Mouse (Mus musculus): ENCODE measurements around the gene Adam8. TPM values are rescaled to one million over a fixed set of nuclear protein-coding genes. Genes with fewer than 3 reads are reported as not detected.

Adam8 gene
- polyA plus RNA-seq, 1 experiment = 17.4 TPM

DNA sequence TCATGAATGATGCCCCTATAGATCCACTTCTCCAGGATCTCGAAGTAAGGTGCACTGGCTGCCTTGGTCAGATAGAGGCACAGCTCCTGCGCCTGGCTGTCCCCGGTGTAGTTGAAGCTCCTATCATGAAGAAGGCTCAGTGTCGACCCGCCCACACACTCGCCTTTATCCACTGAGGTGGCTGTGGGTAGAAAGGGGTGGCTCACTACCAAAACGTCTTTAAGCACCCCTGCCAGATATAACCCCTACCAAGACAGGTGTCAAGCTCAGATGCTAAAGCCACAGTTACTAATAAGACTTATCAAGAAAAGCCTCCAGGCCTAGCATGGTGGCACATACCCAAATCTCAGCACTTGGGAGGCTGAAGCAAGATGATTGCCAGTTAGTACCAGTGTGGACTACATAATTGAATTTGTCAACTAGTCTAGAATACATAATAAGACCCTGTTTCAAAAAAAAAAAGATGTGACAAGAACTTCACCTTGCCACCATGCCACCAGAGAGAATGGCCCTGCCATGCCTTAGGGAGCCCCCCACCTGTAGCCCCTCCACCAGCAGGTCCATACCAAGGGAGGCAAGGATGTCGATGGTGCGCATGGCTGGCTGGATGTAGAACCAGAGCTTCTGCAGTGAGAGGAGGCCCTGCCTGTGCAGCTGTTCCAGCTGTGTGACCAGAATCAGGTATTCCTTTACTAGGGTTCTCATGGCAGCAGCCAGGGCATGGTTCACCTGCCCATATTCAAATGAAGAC lies 14.7 kb upstream of the Adam8 start:
- H3K4me1 ChIP-seq (ENCODE audit: control insufficient read depth, insufficient read depth, low read length) = no peaks in the 10 kb centered on the region
- TF ChIP-seq POLR2A (IDR thresholded peaks at IDR 0.05; ENCODE audit: low read depth, low read length) (no peak), CTCF (IDR thresholded peaks at IDR 0.05; ENCODE audit: borderline replicate concordance, insufficient read depth, low read length) (no peak)

DNA sequence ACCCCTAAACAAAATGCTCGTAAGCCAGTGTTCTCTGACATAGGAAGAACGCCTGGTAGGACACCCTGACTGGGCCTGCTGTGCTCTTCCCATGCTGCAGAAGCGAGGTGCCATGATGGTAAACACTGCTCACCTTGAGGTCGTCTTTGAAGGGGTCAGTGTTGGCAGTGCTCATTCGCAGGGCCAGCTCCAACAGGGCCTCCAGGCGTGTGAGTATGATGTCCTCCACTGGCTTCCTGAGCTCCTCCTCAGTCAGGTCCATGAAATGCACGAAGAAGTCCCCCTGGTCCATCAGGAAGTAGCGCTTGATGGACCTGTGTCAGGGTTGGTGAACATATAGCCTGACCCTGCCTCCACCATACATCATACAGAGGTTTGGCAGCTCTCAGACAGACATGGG lies 12.3 kb upstream of the Adam8 start:
- Histone ChIP-seq H3K4me3 (ENCODE audit: insufficient read depth, low read length) (no peak overlapping the region), H3K27ac (ENCODE audit: insufficient read depth, low read length) (no peak overlapping the region), H3K4me1 (ENCODE audit: control insufficient read depth, insufficient read depth, low read length) (no peaks in the 10 kb centered on the region)
- TF ChIP-seq POLR2A (IDR thresholded peaks at IDR 0.05; ENCODE audit: low read depth, low read length) (no peak), CTCF (IDR thresholded peaks at IDR 0.05; ENCODE audit: borderline replicate concordance, insufficient read depth, low read length) (no peak)

More for the DNA sequence above, 14.7 kb upstream of the Adam8 start:
- H3K4me3 ChIP-seq (ENCODE audit: insufficient read depth, low read length) = no peak overlapping the region
- H3K27ac ChIP-seq (ENCODE audit: insufficient read depth, low read length) = no peak overlapping the region

DNA sequence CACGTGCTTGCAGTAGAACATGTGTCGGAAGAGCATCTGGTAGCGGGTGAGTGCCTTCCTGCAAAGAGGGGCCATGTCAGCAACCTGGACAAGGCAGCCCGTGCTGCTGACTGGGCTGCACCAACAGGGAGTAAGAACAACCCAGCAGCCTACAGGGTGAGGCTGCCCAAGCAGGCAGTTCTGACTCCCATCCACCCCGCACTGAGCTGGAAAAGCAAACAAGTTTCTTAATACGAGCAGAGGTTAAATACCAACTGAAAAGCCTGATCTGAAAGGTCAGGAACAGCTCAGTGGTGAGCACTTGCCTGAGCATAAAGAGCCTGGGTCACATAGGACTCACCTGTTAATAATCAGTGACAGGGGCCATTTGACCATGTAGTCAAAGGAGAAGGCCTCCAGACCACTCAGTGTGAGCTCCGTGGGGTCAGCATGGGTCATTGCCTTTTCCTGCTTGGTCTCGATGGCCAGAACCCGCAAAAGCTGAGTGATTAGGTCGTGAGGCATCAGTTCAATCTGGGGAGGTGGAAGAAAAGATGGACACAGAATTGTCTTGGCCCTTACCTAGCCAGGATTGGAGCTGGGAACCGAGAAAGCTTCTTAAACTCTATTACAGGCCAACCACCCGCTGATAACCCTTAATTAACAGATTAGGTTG lies 8.9 kb upstream of the Adam8 start:
- Histone ChIP-seq H3K4me3 (ENCODE audit: insufficient read depth, low read length) (no peak overlapping the region), H3K27ac (ENCODE audit: insufficient read depth, low read length) (no peak overlapping the region), H3K4me1 (ENCODE audit: control insufficient read depth, insufficient read depth, low read length) (no peaks in the 10 kb centered on the region)
- TF ChIP-seq CTCF (IDR thresholded peaks at IDR 0.05; ENCODE audit: borderline replicate concordance, insufficient read depth, low read length) (no peak), POLR2A (IDR thresholded peaks at IDR 0.05; ENCODE audit: low read depth, low read length) (no peak)

GRCm38 (mm10) chr7:139998691-139999350 lies 6.5 kb upstream of the Adam8 start:
- H3K27ac ChIP-seq (ENCODE audit: insufficient read depth, low read length) = no peak overlapping the region
- 0 out of 2 replicates have a peak, but pooled peaks cover 2% of the 10 kb centered on the region for H3K4me1 ChIP-seq (ENCODE audit: control insufficient read depth, insufficient read depth, low read length)
- H3K4me3 ChIP-seq (ENCODE audit: insufficient read depth, low read length) = no peak overlapping the region
- no peak for TF ChIP-seq POLR2A (IDR thresholded peaks at IDR 0.05; ENCODE audit: low read depth, low read length)
- no peak for TF ChIP-seq CTCF (IDR thresholded peaks at IDR 0.05; ENCODE audit: borderline replicate concordance, insufficient read depth, low read length)

- TF ChIP-seq CTCF (IDR thresholded peaks at IDR 0.05; ENCODE audit: borderline replicate concordance, insufficient read depth, low read length) = 0 out of 2 replicates have a peak, but pooled peaks have one; percentile 11
- no peak for TF ChIP-seq POLR2A (IDR thresholded peaks at IDR 0.05; ENCODE audit: low read depth, low read length)
- no peak overlapping the region for H3K27ac ChIP-seq (ENCODE audit: insufficient read depth, low read length)
- no peak overlapping the region for H3K4me3 ChIP-seq (ENCODE audit: insufficient read depth, low read length)
- peaks cover 7% of the 10 kb centered on the region for H3K4me1 ChIP-seq (ENCODE audit: control insufficient read depth, insufficient read depth, low read length)
These were observed 2.3 kb upstream of the Adam8 start for GRCm38 (mm10) chr7:139994676-139995075.

DNA sequence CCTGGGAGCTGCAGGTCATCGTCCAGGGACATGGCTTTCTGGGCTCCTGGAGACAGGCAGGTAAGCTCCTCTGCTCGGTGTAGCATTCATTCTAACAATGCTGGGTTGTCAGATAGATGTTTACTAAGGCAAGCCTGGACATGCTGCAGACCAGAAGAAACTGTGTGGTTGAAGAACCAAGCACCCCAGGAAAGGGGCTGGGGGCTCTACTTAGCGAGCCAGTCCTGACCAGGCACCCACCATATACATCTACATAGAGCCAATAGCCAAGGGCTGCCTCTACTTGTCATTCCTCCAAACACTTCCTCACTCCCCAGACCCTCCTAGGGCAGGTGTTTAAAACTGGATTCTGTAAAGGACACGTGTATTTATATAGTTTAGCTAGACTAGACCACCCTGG lies 1.8 kb upstream of the Adam8 start:
- H3K27ac ChIP-seq (ENCODE audit: insufficient read depth, low read length) = no peak overlapping the region
- peaks cover 7% of the 10 kb centered on the region for H3K4me1 ChIP-seq (ENCODE audit: control insufficient read depth, insufficient read depth, low read length)
- no peak overlapping the region for H3K4me3 ChIP-seq (ENCODE audit: insufficient read depth, low read length)
- TF ChIP-seq POLR2A (IDR thresholded peaks at IDR 0.05; ENCODE audit: low read depth, low read length) (no peak), CTCF (IDR thresholded peaks at IDR 0.05; ENCODE audit: borderline replicate concordance, insufficient read depth, low read length) (no peak)

- TF ChIP-seq CTCF (IDR thresholded peaks at IDR 0.05; ENCODE audit: borderline replicate concordance, insufficient read depth, low read length) (no peak), POLR2A (IDR thresholded peaks at IDR 0.05; ENCODE audit: low read depth, low read length) (no peak)
- H3K4me1 ChIP-seq (ENCODE audit: control insufficient read depth, insufficient read depth, low read length) = peaks cover 7% of the 10 kb centered on the region
- H3K4me3 ChIP-seq (ENCODE audit: insufficient read depth, low read length) = no peak overlapping the region
- no peak overlapping the region for H3K27ac ChIP-seq (ENCODE audit: insufficient read depth, low read length)
These were observed 1.2 kb upstream of the Adam8 start for GRCm38 (mm10) chr7:139993532-139993931.

GRCm38 (mm10) chr7:139990864-139991394 lies 1.4 kb downstream of the Adam8 start:
- peaks cover 7% of the 10 kb centered on the region for H3K4me1 ChIP-seq (ENCODE audit: control insufficient read depth, insufficient read depth, low read length)
- TF ChIP-seq POLR2A (IDR thresholded peaks at IDR 0.05; ENCODE audit: low read depth, low read length) = no peak
- no peak for TF ChIP-seq CTCF (IDR thresholded peaks at IDR 0.05; ENCODE audit: borderline replicate concordance, insufficient read depth, low read length)

DNA sequence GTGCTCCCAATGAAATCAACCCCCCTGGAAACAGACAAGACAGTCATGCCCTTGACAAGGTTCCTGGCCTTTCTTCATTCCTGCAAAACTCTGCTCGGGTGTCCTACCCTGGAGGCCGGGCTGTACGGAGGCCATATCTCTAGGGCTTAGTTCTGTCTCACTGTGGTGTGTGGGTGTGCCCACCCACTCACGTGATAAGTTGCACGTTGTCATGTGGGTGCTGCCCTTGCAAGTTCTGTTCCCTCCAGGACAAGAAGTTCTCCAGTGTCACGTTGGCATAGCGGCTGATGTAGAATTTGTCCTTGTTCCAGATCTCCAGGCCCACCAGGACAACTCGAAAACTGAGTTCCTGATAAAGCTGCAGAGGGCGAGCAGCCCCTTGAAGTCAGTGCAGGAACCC lies 4.1 kb downstream of the Adam8 start:
- TF ChIP-seq POLR2A (IDR thresholded peaks at IDR 0.05; ENCODE audit: low read depth, low read length) = no peak
- TF ChIP-seq CTCF (IDR thresholded peaks at IDR 0.05; ENCODE audit: borderline replicate concordance, insufficient read depth, low read length) = no peak
- Histone ChIP-seq H3K4me3 (ENCODE audit: insufficient read depth, low read length) (no peak overlapping the region), H3K4me1 (ENCODE audit: control insufficient read depth, insufficient read depth, low read length) (peaks cover 5% of the 10 kb centered on the region), H3K27ac (ENCODE audit: insufficient read depth, low read length) (no peak overlapping the region)

More at GRCm38 (mm10) chr7:139990864-139991394, 1.4 kb downstream of the Adam8 start:
- Histone ChIP-seq H3K27ac (ENCODE audit: insufficient read depth, low read length) (no peak overlapping the region), H3K4me3 (ENCODE audit: insufficient read depth, low read length) (no peak overlapping the region)
